ENCODE assay signal across 12 mouse cellular contexts in genomic region chr19:46856780-46857179, GRCm38 (mm10).
DNase-seq lines count a peak whose midpoint lies in the region; ATAC-seq and TF ChIP-seq lines count a peak whose summit lies in the region.
"Had no signal": no experiment of that assay in that cellular context is flagged by ENCODE, and none has a peak within 500 bp of the region (broad histone marks: within the 10 kb centered on the region; RNA-seq: fewer than 3 reads in every experiment).

No protein-coding gene starts in this region.

- H3K27ac ChIP-seq in forebrain, embryonic 10.5 days, result peak overlapping the region; percentile 4; the same call in 1 of the 2 replicates
- no peak overlapping the region for H3K27ac ChIP-seq in forebrain, embryonic 16.5 days (ENCODE audit: low read length)
- H3K27ac ChIP-seq in lung, embryonic 15.5 days, result no peak overlapping the region
- no peak overlapping the region for H3K27ac ChIP-seq in lung, postnatal 0 days (ENCODE audit: low read length)
- H3K27ac ChIP-seq in hindbrain, embryonic 13.5 days, result peak overlapping the region; percentile 64
- H3K27ac ChIP-seq in midbrain, postnatal 0 days (ENCODE audit: low read depth, low read length), result no peak overlapping the region
- H3K27ac ChIP-seq in gastrocnemius, adult 2 months, result no peak overlapping the region
- H3K27ac ChIP-seq: heart, adult 2 months; limb, embryonic 13.5 days had no signal

- ATAC-seq in forebrain, embryonic 16.5 days, result no peak
- ATAC-seq in lung, embryonic 15.5 days (ENCODE audit: borderline replicate concordance, extremely low read depth, low FRiP score, low TSS enrichment), result no peak
- ATAC-seq in lung, postnatal 0 days, result no peak
- no peak for ATAC-seq in hindbrain, embryonic 13.5 days (ENCODE audit: low FRiP score)
- no peak for ATAC-seq in midbrain, postnatal 0 days (ENCODE audit: low FRiP score)
- ATAC-seq: activated CD4-positive, CD25-positive, alpha-beta regulatory T cell, adult 4 months had no signal

- no peaks in the 10 kb centered on the region for H3K9me3 ChIP-seq in forebrain, embryonic 10.5 days
- no peaks in the 10 kb centered on the region for H3K9me3 ChIP-seq in forebrain, embryonic 16.5 days (ENCODE audit: control insufficient read depth, low read length)
- no peaks in the 10 kb centered on the region for H3K9me3 ChIP-seq in lung, embryonic 15.5 days
- no peaks in the 10 kb centered on the region for H3K9me3 ChIP-seq in lung, postnatal 0 days (ENCODE audit: low read length)
- H3K9me3 ChIP-seq in hindbrain, embryonic 13.5 days, result no peaks in the 10 kb centered on the region
- H3K9me3 ChIP-seq in midbrain, postnatal 0 days (ENCODE audit: low read length), result no peaks in the 10 kb centered on the region
- H3K9me3 ChIP-seq: limb, embryonic 13.5 days had no signal

- TF ChIP-seq CTCF in lung, postnatal 0 days (IDR thresholded peaks at IDR 0.05), result no peak
- no peak for TF ChIP-seq CTCF in midbrain, postnatal 0 days (IDR thresholded peaks at IDR 0.05)
- no peak for TF ChIP-seq CTCF in gastrocnemius, adult 2 months (IDR thresholded peaks at IDR 0.05)

- DNase-seq in forebrain, embryonic 10.5 days (ENCODE audit: extremely low spot score, low spot score), result no peak
- no peak for DNase-seq in lung, postnatal 0 days (ENCODE audit: low spot score)
- DNase-seq in midbrain, postnatal 0 days (ENCODE audit: low spot score), result peak; percentile 40
- DNase-seq in layer of hippocampus, adult 9-11 months, result no peak
- DNase-seq in gastrocnemius, adult 2 months, result no peak
- DNase-seq: cerebellum, postnatal 14 days; heart, adult 2 months had no signal

- H3K4me1 ChIP-seq in forebrain, embryonic 10.5 days, result peaks cover 29% of the 10 kb centered on the region
- peaks cover 9% of the 10 kb centered on the region; the same call in 1 of the 2 replicates for H3K4me1 ChIP-seq in forebrain, embryonic 16.5 days (replicated peaks; ENCODE audit: control insufficient read depth, insufficient read depth, low read length)
- peaks cover 9% of the 10 kb centered on the region for H3K4me1 ChIP-seq in lung, embryonic 15.5 days
- no peaks in the 10 kb centered on the region for H3K4me1 ChIP-seq in lung, postnatal 0 days (ENCODE audit: insufficient read depth, low read depth, low read length)
- peaks cover 21% of the 10 kb centered on the region for H3K4me1 ChIP-seq in hindbrain, embryonic 13.5 days (replicated peaks)
- 0 out of 2 replicates have a peak, but pooled peaks cover 4% of the 10 kb centered on the region for H3K4me1 ChIP-seq in midbrain, postnatal 0 days (ENCODE audit: insufficient read depth, low read length)
- H3K4me1 ChIP-seq: limb, embryonic 13.5 days had no signal

- TF ChIP-seq EP300 in lung, postnatal 0 days (IDR thresholded peaks at IDR 0.05), result no peak

- no peak overlapping the region for H3K9ac ChIP-seq in forebrain, embryonic 16.5 days (replicated peaks; ENCODE audit: low read depth, low read length)
- H3K9ac ChIP-seq in lung, embryonic 15.5 days, result no peak overlapping the region
- no peak overlapping the region for H3K9ac ChIP-seq in lung, postnatal 0 days (replicated peaks; ENCODE audit: low read depth)
- 0 out of 2 replicates have a peak overlapping the region, but pooled peaks have one; percentile 56 for H3K9ac ChIP-seq in hindbrain, embryonic 13.5 days
- H3K9ac ChIP-seq in midbrain, postnatal 0 days (replicated peaks; ENCODE audit: low read length, poor library complexity, severe bottlenecking), result no peak overlapping the region
- H3K9ac ChIP-seq: limb, embryonic 13.5 days had no signal

- intact Hi-C loops in gastrocnemius, adult 2 months (cut with DNase I), result no loop called here

- no peak overlapping the region for H3K4me3 ChIP-seq in forebrain, embryonic 10.5 days
- no peak overlapping the region for H3K4me3 ChIP-seq in forebrain, embryonic 16.5 days (replicated peaks; ENCODE audit: low read length)
- no peak overlapping the region for H3K4me3 ChIP-seq in lung, embryonic 15.5 days
- H3K4me3 ChIP-seq in lung, postnatal 0 days (ENCODE audit: low read depth, low read length), result no peak overlapping the region
- H3K4me3 ChIP-seq in hindbrain, embryonic 13.5 days, result no peak overlapping the region
- no peak overlapping the region for H3K4me3 ChIP-seq in midbrain, postnatal 0 days (ENCODE audit: low read depth, low read length)
- H3K4me3 ChIP-seq in gastrocnemius, adult 2 months, result no peak overlapping the region
- H3K4me3 ChIP-seq: heart, adult 2 months; limb, embryonic 13.5 days had no signal

- no peaks in the 10 kb centered on the region for H3K27me3 ChIP-seq in forebrain, embryonic 10.5 days (ENCODE audit: poor library complexity, severe bottlenecking)
- no peaks in the 10 kb centered on the region for H3K27me3 ChIP-seq in forebrain, embryonic 16.5 days (replicated peaks; ENCODE audit: control insufficient read depth, insufficient read depth, low read length)
- H3K27me3 ChIP-seq in lung, embryonic 15.5 days, result no peaks in the 10 kb centered on the region
- no peaks in the 10 kb centered on the region for H3K27me3 ChIP-seq in lung, postnatal 0 days (replicated peaks; ENCODE audit: insufficient read depth, low read length)
- H3K27me3 ChIP-seq in hindbrain, embryonic 13.5 days, result no peaks in the 10 kb centered on the region
- no peaks in the 10 kb centered on the region for H3K27me3 ChIP-seq in midbrain, postnatal 0 days (ENCODE audit: insufficient read depth, low read length)
- H3K27me3 ChIP-seq: limb, embryonic 13.5 days had no signal

- H3K4me2 ChIP-seq in forebrain, embryonic 16.5 days (ENCODE audit: low read length), result no peak overlapping the region
- H3K4me2 ChIP-seq in lung, embryonic 15.5 days, result peak overlapping the region; percentile 13; the same call in 1 of the 2 replicates
- H3K4me2 ChIP-seq in lung, postnatal 0 days (replicated peaks; ENCODE audit: low read depth, low read length), result no peak overlapping the region
- H3K4me2 ChIP-seq in hindbrain, embryonic 13.5 days, result no peak overlapping the region; the same call in 1 of the 2 replicates
- H3K4me2 ChIP-seq in midbrain, postnatal 0 days (ENCODE audit: low read depth, low read length, poor library complexity, severe bottlenecking), result peak overlapping the region; percentile 3; the same call in 1 of the 2 replicates
- H3K4me2 ChIP-seq: limb, embryonic 13.5 days had no signal

- no peaks in the 10 kb centered on the region for H3K36me3 ChIP-seq in forebrain, embryonic 10.5 days (replicated peaks)
- no peaks in the 10 kb centered on the region for H3K36me3 ChIP-seq in forebrain, embryonic 16.5 days (ENCODE audit: control insufficient read depth, insufficient read depth)
- H3K36me3 ChIP-seq in lung, embryonic 15.5 days, result no peaks in the 10 kb centered on the region
- no peaks in the 10 kb centered on the region for H3K36me3 ChIP-seq in lung, postnatal 0 days (ENCODE audit: insufficient read depth, low read length)
- H3K36me3 ChIP-seq in hindbrain, embryonic 13.5 days, result no peaks in the 10 kb centered on the region
- peaks cover 4% of the 10 kb centered on the region; the same call in 1 of the 2 replicates for H3K36me3 ChIP-seq in midbrain, postnatal 0 days (ENCODE audit: insufficient read depth, low read length)
- H3K36me3 ChIP-seq: limb, embryonic 13.5 days had no signal

- 36% methylated on average over 10 of the region's 10 CpGs for WGBS in forebrain, embryonic 10.5 days
- 18% methylated on average over 10 of the region's 10 CpGs for WGBS in forebrain, embryonic 16.5 days
- 22% methylated on average over 10 of the region's 10 CpGs for WGBS in lung, embryonic 15.5 days
- 32% methylated on average over 10 of the region's 10 CpGs for WGBS in lung, postnatal 0 days
- 20% methylated on average over 10 of the region's 10 CpGs for WGBS in hindbrain, embryonic 13.5 days
- 13% methylated on average over 10 of the region's 10 CpGs for WGBS in midbrain, postnatal 0 days

Comparison
In these comparisons a context has a peak if more than half of its experiments do, and no peak if none do; other contexts are left out.
1. H3K27ac ChIP-seq: peak in forebrain, embryonic 10.5 days (single experiment) and hindbrain, embryonic 13.5 days (single experiment); none in forebrain, embryonic 16.5 days (single experiment), lung, embryonic 15.5 days (single experiment), lung, postnatal 0 days (single experiment), midbrain, postnatal 0 days (single experiment) and gastrocnemius, adult 2 months (single experiment).
2. H3K4me2 ChIP-seq: peak in lung, embryonic 15.5 days (single experiment) and midbrain, postnatal 0 days (single experiment); none in forebrain, embryonic 16.5 days (single experiment), lung, postnatal 0 days (single experiment) and hindbrain, embryonic 13.5 days (single experiment).